Mouse (Mus musculus) small intestine, adult 2 months (tissue): ENCODE measurements around the gene Abcb7. TPM values are rescaled to one million over a fixed set of nuclear protein-coding genes. Genes with fewer than 3 reads are reported as not detected.
"Not testable (repeated sequence)": the region's sequence is repeated elsewhere in the genome, so short reads cannot be mapped to it uniquely, and the experiment has no call there.

Experiments used
- H3K27ac ChIP-seq: fragments of 200-500 bp; 2 replicates; pipeline ENCODE4 v1.5.1; 2012; ENCODE audit warnings: low read depth, low read length, control low read depth, inconsistent platforms; ENCODE audit not compliant: insufficient read depth
- H3K27me3 ChIP-seq: fragments of 200-500 bp; 2 replicates; pipeline ENCODE4 v1.6.1; 2012; ENCODE audit warnings: mild to moderate bottlenecking, moderate library complexity, low read length, inconsistent platforms; ENCODE audit not compliant: control insufficient read depth, insufficient read depth
- H3K36me3 ChIP-seq: fragments of 200-500 bp; 2 replicates; pipeline ENCODE4 v1.6.1; 2012; ENCODE audit warnings: mild to moderate bottlenecking, low read length, control low read depth, inconsistent platforms; ENCODE audit not compliant: control insufficient read depth, insufficient read depth
- H3K4me1 ChIP-seq: fragments of 200-500 bp; 2 replicates; pipeline ENCODE4 v1.6.1; 2012; ENCODE audit warnings: low read length, inconsistent platforms, mixed read lengths; ENCODE audit not compliant: control insufficient read depth, insufficient read depth, insufficient read length
- H3K4me3 ChIP-seq: fragments of 200-500 bp; 2 replicates; pipeline ENCODE4 v1.5.1; 2012; ENCODE audit warnings: low read depth, mild to moderate bottlenecking, control low read depth, inconsistent platforms, low read length, moderate library complexity
- CTCF ChIP-seq: fragments of 200-500 bp; IDR thresholded peaks from 2 replicates; pipeline ENCODE4 v1.5.1; 2012; ENCODE audit warnings: low read depth, mild to moderate bottlenecking, control low read depth, inconsistent platforms, low read length, moderate library complexity, mixed read lengths; ENCODE audit not compliant: insufficient replicate concordance, insufficient read length; ENCODE audit errors: extremely low read depth
- POLR2A ChIP-seq: fragments of 200-500 bp; IDR thresholded peaks from 2 replicates; pipeline ENCODE4 v1.6.1; 2012; ENCODE audit warnings: low read depth, mild to moderate bottlenecking, control low read depth, inconsistent platforms, low read length, moderate library complexity
- whole genome bisulfite sequencing: fragments of 180-500 bp; shearing (Covaris S2); methylation state at CpG from one replicate; pipeline ENCODE4 v1.1.7; 2018; 5-methylcytosine and 5-hydroxymethylcytosine counted together
- polyA plus RNA-seq: library from polyadenylated mRNA; depleted of rRNA; stranded (reverse); fragments of >200 nt; gene quantifications from 2 replicates; pipeline ENCODE4 v1.2.3, GENCODE M21; 2012

The Abcb7 gene
- polyA plus RNA-seq, 1 experiment = 3.1 TPM

GRCm38 (mm10) chrX:104401134-104401533, 12.5 kb downstream of the Abcb7 start:
- TF ChIP-seq POLR2A (no peak), CTCF (no peak)
- WGBS = 60% methylated on average over 1 of the region's 1 CpGs
- Histone ChIP-seq H3K36me3 (no peaks in the 10 kb centered on the region), H3K4me3 (no peak overlapping the region), H3K27me3 (no peaks in the 10 kb centered on the region), H3K4me1 (no peaks in the 10 kb centered on the region), H3K27ac (no peak overlapping the region)

DNA sequence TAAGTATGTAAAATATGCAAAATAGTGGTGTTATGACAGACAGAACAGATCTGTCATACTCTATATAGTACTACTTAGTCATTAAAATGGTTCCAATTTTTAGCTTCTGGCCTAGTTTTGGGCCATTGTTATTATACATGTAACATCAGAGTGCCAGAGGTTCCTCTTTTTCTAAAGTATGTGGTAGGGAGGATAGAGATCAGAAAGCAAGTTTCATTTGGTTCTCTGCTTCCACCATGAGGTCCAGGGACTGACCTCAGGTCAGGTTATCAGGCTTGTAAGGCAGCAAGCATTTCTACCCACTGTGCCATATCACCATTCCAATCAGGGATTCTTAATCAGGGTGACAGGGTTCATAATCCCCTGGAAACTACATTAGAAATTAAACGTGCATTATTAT, 16.1 kb downstream of the Abcb7 start:
- Histone ChIP-seq H3K4me1 (no peaks in the 10 kb centered on the region), H3K36me3 (no peaks in the 10 kb centered on the region), H3K27me3 (no peaks in the 10 kb centered on the region), H3K4me3 (no peak overlapping the region), H3K27ac (no peak overlapping the region)
- TF ChIP-seq POLR2A = no peak
- TF ChIP-seq CTCF = no peak
- WGBS = 55% methylated on average over 1 of the region's 1 CpGs

GRCm38 (mm10) chrX:104359686-104360085, 54.0 kb downstream of the Abcb7 start:
- Histone ChIP-seq H3K27ac (no peak overlapping the region), H3K36me3 (no peaks in the 10 kb centered on the region), H3K27me3 (no peaks in the 10 kb centered on the region), H3K4me1 (peaks cover 4% of the 10 kb centered on the region; the same call in 1 of the 2 replicates), H3K4me3 (no peak overlapping the region)
- TF ChIP-seq CTCF = no peak
- no peak for TF ChIP-seq POLR2A

GRCm38 (mm10) chrX:104355842-104356241, 57.8 kb downstream of the Abcb7 start:
- Histone ChIP-seq H3K4me3 (no peak overlapping the region), H3K27me3 (no peaks in the 10 kb centered on the region), H3K4me1 (peaks cover 4% of the 10 kb centered on the region; the same call in 1 of the 2 replicates), H3K36me3 (no peaks in the 10 kb centered on the region), H3K27ac (no peak overlapping the region)
- no peak for TF ChIP-seq CTCF
- TF ChIP-seq POLR2A = no peak
- 41% methylated on average over 1 of the region's 1 CpGs for WGBS

GRCm38 (mm10) chrX:104348146-104348545, 65.5 kb downstream of the Abcb7 start:
- H3K4me3 ChIP-seq, H3K27ac ChIP-seq, H3K36me3 ChIP-seq, H3K27me3 ChIP-seq, H3K4me1 ChIP-seq: not testable (repeated sequence)
- WGBS = 94% methylated on average over 30 of the region's 31 CpGs

GRCm38 (mm10) chrX:104291721-104292120, 121.9 kb downstream of the Abcb7 start:
- H3K36me3 ChIP-seq = no peaks in the 10 kb centered on the region
- no peak for TF ChIP-seq CTCF
- TF ChIP-seq POLR2A = no peak
- no peak overlapping the region for H3K27ac ChIP-seq
- no peak overlapping the region for H3K4me3 ChIP-seq
- no peaks in the 10 kb centered on the region for H3K4me1 ChIP-seq
- no peaks in the 10 kb centered on the region for H3K27me3 ChIP-seq

DNA sequence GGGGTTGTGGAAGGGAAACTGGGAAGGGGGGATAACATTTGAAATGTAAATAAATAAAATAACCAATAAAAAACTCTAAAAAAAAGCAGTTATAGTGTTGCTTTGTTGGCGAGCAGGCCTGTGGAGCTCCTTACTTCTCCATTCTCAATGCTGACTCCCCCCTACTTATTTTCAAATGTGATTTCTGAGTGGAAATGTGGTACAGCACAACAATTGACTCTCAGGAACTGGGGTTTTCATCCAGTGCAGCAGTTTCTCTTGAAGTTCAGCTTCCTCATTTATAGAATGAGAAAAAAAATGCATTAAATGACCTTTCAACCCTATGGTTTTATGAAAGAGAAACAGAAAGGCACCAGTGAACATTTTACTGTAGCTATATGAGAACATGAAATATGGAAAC, 133.8 kb downstream of the Abcb7 start:
- Histone ChIP-seq H3K27ac (no peak overlapping the region), H3K27me3 (no peaks in the 10 kb centered on the region), H3K36me3 (no peaks in the 10 kb centered on the region), H3K4me1 (no peaks in the 10 kb centered on the region), H3K4me3 (no peak overlapping the region)
- TF ChIP-seq CTCF (no peak), POLR2A (no peak)
- WGBS = 93% methylated on average over 1 of the region's 1 CpGs

GRCm38 (mm10) chrX:104264371-104264770, 149.3 kb downstream of the Abcb7 start:
- Histone ChIP-seq H3K27me3 (no peaks in the 10 kb centered on the region), H3K4me3 (no peak overlapping the region), H3K4me1 (no peaks in the 10 kb centered on the region), H3K27ac (no peak overlapping the region), H3K36me3 (no peaks in the 10 kb centered on the region)
- TF ChIP-seq CTCF = no peak
- TF ChIP-seq POLR2A = no peak
- WGBS = 62% methylated on average over 2 of the region's 2 CpGs
